Mouse (Mus musculus): Measurements from ENCODE around the gene Gm5737.

DNA sequence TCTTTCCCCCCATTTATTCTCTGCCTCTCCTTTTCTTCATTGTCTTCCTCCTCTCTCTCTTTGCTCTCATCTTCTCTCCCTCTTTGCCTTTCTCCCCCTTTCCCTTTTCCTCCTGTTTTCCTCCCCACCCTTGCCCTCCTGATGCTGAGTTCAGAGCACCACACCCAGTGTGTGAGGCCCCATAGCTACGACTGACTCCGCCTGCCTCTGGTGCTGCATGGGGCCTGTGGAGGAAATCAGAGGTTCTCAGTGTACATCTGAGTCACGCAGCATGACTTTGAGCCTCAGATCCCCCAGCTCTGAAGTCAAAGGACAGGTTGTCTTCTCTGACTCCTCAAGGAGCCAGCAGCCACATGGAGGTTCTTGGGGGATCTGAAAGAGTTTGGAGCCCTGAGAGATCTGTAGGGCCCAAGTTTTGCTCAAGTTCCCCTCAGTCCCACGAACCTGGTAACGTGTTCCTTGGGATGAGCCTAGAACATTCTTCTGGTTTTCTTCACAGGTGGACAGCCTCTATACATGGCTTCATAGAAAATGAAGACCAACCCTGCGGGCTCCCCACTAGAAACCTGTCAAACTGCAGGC lies at the start of gene Gm5737:
- TF ChIP-seq CTCF (IDR thresholded peaks at IDR 0.05; ENCODE audit: control insufficient read depth, insufficient read depth, low read length) (no peak), POLR2A (IDR thresholded peaks at IDR 0.05; ENCODE audit: borderline replicate concordance, control insufficient read depth, low read depth, low read length) (no peak)

Data from bone marrow, adult 2 months (tissue).